Mouse (Mus musculus) thymus, adult 18-20 months (tissue): ENCODE measurements around the gene Zbtb7b.
A peak's percentile ranks its signal among the peaks of the same experiment; 100 is the strongest.

Source experiments
- DNase-seq, 2 experiments: peaks; one replicate each; pipeline ENCODE4 v3.0.0; 2022; ENCODE audit warnings: mixed read lengths in 2 of 2

The Zbtb7b gene

DNA sequence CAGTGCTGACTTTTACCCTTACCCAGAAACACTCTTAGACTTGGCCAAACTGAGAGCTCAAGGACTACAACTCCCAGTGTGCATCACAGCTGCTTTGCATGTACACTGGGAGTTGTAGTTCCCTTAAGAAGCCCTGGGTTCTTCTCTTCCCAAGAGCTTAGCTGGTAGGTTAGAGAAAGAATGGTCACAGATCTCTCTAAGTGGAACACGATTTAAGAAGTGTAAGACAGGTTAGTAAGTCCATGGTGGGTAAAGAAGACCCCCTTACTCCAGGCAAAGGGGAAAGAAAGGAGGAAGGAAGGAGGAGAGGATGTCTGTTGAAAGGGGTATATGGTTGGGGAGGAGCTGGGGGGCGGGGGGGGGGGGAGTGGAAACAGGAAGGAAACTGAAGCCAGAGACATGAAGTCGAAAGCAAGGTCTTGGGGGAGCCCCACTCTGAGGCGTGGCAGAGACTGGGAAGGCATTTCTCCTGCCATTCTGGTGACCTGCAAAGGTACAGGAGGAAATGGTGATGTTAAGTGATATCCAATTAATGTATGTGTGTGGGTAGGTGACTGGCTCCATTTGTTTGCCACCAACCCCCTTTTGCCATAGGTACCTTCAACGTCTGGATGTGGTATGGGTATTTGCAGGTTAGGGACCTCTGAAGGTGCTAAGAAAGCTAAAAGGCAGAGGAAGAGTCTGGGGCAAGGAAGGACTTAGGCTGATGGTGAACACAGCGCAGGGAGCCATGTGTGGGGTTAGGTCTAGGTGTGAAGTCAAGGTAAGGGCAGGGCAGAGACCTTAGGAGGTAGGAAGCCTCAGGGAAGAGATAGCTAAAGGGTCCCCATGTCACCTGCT, 5.5 kb downstream of the Zbtb7b start:
- DNase-seq: peak in 1 of 2 experiments; percentile 52

DNA sequence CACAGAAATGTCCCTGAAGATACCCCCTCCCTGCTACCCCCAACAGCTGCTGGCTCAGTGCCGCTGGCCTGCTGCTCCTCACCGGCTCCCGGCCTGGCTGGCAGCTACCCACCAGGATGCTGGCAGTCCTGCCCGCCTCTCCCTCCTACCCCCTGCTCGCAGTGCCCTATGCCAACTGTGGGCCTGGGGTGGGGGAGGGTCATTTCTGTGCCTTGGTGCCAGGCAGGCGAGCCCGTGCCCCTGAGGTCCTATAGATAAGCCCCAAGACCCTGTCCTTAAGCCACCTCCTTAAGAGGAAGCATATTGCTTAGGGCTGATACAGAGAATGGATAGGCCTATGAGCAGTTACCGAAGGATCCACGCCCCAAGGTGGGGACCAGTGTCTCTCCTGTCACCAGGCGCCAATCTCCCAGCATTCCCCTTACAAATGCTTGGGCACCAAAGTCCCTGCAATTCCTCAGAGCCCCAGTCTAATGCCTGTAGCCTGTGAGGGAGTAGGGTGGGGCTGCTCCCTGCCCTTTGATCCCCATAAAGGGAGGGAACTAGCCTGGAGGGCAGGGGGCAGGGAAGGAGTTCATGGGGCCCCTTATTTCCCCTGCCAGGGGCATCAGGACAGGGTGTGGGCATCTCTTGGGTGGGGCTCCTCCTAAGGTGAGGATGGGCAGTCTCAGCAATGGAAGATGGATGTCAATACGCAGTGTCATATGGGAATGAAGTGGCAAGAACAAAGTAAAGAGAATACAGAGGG, 6.3 kb downstream of the Zbtb7b start:
- peak in 1 of 2 experiments; percentile 30 for DNase-seq

DNA sequence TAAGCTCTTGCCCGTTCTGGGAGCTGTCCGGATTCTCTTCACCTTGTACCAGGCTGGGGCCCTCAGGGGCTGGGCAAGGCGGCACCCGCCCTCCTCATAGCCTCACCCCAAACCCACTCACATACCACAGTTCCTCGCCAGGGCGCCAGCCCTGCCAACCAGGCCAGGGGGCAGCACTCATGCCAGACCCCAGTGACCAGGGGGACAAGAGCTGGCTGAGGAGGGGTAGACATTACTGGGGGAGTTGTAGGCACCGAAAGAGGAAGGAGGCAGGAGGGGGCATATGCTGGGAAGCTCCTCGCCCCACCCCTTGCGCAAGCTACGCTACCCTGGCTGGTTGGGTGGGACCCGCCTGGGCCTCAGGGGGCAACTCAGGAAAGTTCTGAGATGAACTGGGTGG, 6.9 kb downstream of the Zbtb7b start:
- peak in 1 of 2 experiments; percentile 27 for DNase-seq

DNA sequence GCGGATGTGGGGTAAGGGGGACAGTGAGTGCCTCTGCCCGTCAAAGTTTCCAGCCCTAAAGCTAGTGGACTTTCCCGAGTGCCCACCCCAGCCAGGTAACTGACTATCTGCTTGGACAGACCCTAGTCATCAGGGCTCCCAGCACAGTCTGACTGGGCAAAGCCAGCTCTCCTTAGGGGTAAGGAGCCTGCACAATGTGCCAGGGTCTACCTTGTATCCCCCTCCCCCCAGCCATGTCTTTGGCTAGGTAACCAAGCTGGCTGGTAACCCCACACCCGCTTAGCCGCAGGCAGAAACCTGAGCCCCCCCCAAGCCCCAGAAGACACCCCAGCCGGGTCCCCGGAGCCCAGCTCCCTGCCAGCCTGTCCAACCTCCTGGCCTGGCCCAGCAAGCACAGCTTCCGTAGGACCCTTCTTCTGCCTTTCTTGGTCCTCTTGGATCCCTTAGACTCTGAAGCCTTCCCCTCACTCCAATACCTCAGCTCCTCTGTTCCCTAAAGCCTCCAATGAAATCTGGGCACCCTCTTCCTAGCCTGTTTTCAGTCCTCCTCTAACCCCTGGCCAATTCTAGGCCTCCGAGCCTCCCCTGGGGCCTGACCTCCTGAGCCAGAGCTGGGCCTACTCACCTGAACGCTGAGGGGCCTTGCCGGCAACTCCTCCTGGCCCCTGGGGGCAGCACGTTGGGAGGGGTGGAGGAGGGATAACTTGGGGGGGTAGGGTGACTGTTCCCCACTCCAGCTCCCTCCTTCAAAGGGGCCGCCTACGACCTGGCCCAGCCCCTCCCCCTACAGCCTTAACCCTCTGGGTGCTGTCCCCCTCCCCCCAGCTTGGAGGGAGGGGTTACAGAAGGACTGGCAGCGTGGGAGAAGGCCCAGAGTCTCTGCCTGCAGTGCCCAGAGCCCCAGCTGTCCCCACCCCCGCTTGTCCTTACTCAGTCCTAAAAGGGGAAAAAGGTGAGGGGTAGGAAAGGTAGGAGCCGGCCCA, 7.8 kb downstream of the Zbtb7b start:
- peak in 1 of 2 experiments; percentile 48 for DNase-seq

DNA sequence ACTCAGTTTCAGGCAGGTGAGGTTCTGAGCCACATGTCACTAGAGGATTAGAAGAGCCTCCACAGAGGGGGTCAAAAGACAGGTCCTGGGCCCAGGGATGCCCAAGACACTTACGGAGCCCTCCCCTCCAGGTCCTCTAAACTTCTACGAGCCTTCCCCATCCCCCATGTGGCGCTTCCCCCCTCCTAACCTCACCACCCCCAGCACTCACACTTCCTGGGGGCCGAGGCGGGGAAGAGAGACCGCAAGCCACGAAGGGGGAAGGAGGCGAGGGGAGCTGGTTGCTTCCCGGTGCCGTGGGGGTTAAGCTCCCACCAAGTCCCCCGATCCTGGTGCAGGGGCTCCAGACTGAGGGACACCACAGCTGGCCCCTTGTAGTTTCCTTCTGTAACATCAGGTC, 9.1 kb downstream of the Zbtb7b start:
- DNase-seq: peak; percentile 49 to 58

DNA sequence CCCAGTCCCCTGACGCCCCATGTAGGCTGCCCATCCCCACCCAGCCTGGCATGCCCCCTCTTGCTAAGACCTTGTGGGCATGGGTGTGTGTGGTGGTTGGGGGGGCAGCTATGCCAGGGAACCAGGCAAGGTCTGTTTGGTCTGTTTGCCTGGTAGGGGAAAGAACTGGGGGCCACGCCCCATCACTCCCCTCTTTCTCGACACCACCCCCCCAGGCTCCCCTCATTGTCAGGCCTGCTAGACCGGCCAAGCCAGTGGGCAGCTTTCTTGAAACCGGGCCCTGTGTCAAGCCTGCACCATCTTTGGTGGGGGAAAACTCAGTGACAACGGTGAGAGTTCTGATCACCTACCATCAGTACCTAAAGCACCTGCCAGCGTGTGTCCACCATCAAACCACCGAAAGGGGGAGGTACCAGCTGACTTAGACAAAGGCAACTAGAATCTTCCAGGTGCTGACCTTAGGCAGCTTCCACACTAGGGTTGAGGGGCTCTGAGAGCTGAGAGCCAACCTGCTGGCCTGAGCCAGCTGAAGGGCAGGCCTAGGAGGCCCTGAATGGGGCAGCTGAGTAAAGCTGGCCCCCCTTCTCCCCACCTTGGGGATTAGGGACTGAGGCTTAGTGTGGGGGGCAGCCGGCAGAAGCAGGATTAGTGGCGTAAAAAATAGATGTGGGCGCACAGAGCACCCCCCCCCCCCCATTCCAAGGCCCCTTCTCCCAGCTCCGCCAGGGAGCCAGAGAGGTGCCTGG, 10.1 kb downstream of the Zbtb7b start:
- no peak for DNase-seq

DNA sequence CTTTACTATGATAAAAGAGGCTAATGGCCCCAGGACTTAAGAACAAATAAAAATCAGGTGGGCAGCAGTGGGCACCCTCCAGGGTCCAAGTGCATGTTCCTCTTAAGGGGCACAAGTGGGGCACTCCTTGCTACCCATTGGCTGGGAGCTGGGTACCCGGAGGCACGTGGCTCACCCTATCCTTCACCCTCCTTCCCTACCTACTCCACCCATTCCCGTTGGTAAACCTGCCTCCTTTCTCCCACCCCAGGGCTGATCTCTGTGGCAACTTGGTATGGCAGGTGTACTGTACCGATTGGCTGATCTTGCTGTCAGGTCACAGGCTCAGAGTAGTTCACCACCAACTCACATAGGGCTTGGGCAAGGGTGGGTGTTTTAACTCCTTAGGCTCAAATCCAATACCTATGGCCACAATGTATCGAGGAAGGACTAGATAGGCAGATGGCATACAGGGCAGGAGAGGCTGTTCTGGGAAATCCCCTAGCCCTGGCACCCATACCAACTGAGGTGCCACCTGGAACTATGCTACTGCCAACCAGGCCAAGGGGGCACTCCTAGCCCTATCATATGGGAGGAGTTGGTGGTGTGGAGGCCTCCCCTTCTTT, 10.8 kb downstream of the Zbtb7b start:
- DNase-seq: no peak

DNA sequence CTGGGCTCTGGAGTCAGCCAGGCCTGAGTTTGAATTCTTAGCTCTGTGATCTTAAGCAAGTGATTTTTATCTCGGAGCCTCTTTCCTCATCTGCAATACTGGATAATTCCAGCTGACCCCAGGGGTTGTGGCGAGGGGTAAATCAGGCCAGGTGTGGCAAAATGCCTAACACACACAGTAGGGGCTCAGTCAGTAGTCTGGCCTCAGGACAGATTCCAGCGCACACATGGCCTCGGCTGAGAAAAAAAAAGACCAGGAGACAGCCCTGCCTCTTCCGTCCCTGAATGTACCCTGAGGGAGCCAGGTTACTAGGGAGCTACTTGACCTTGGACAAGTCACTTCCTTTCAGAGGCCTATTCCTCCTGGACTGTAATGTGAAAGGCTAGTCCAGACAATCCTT, 11.6 kb downstream of the Zbtb7b start:
- no peak for DNase-seq

DNA sequence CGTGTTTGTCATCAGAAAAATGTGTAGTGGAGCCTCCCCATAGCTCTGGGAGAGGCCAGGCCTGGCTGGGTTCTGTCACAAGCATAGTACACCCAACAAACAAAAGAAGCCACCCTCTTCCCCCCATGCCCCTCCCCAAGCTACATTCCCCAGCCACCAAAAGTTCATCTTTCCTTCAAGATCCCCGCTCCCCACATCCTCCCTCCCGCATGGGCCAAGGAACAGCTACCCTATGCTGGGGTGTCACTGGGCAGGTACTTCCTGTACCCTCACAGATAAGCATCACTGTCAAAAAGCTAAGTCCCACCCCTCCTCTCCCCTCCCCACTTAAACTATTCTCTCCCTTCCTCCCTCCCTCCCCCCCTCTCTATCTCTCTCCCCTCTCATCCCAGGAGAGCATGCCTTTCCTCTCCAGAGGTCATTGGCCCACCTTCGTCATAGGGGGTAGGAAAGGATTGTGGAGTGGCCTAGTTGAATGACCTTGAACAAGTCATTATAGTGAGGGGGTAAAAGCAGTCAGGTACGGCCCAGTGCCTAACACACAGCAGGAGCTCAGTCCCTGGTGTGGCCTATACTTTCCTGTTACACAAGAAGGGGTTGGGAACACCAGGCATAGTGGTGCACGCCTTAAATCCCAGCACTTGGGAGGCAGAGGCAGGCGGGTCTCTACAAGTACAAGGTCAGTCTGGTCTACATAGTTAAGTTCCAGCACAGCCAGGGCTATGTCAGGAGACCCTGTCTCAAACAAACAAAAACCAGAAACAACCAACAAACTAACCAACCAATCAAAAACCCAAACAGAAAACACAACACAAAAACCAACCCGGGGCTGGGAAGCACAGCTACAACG, 12.3 kb downstream of the Zbtb7b start:
- peak in 1 of 2 experiments; percentile 36 for DNase-seq

DNA sequence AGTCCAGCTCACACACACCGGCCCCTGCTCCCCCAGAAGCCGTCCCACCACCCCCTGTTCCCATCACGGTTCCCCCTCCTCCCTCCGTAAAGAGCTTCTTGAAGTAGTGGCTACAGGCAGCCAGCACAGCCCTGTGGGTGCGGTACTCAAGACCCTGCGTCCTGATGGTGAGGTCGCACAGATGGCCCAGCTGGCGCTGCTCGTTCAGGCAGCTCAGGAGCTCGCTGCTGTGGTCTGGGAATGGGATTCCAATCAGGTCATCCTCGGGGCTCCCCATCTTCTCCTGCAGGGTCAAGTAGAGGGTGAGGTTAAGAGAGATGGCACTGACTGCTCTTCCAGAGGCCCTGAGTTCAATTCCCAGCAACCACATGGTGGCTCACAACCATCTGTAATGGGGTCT, 13.3 kb downstream of the Zbtb7b start:
- DNase-seq: no peak

DNA sequence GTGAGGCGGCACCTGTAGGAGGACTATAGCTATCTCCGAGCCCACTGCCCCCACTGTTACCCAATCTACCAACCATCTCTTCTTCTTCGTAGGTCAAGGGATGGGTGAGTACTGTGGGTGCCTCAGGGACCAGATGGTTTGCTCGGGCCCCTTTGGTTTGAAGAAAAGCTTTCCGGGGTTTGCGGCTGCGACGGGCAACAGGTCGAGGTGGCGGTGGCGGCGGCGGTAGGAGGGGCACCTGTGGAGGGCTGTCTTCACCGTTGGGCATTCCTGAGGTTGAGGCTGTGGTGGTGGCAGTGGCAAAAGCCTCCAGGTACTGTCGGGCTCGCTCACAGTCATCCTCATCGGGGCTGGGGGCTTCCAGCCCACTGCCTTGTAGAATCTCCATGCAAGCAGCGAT, 13.9 kb downstream of the Zbtb7b start:
- no peak for DNase-seq

DNA sequence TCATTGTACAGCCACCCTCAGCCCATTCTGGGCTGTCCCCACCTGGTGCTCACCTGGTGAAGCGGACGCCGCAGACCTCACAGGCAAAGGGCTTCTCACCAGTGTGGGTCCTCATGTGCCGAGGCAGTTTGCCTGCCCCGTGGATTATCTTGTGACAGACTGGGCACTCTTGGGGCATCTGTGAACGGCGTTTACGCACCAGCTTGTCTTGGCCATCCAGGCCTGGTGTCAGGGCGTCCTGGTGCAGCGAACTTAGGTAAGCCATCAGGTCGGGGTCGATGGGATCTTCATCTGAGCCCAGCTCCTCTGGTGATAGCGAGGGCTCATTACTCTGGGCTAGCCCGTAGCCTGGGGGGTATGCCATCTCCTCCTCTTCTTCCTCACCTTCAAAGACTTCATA, 14.3 kb downstream of the Zbtb7b start:
- DNase-seq: no peak

DNA sequence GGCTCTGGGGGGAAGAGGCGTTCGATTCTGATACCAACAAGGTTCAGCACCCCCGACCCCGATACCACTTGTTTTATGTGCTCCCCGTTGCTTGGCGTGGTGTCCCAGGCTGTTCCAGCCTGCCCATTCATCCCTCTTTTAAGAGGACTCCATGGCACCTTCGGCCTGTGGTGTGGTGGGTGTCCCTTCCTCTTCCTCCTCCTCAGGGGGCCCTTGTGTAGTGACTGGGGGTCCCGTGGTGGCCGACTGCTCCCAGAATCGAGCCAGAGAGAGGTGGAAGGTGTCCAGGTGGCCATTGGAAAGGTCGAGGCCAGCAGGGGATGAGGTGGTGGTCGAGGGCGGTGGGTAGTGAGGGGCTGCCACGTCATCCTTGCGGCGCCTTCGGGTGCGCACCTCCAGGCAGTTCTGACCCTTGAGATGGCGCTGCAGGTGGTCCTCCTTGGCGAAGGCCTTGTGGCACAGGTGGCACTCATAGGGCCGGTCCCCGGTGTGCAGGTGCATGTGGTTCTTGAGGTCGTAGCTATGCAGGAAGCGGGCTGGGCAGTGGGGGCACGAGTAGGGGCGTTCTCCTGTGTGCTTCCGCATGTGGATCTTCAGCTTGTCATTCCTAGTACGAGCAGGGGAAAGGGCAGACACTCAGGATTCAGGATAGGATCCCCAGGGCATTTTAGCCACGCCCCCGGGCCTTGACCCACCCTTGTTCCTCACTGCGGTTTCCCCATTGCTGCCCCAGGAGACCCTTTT, 15.0 kb downstream of the Zbtb7b start:
- peak in 1 of 2 experiments; percentile 49 for DNase-seq

DNA sequence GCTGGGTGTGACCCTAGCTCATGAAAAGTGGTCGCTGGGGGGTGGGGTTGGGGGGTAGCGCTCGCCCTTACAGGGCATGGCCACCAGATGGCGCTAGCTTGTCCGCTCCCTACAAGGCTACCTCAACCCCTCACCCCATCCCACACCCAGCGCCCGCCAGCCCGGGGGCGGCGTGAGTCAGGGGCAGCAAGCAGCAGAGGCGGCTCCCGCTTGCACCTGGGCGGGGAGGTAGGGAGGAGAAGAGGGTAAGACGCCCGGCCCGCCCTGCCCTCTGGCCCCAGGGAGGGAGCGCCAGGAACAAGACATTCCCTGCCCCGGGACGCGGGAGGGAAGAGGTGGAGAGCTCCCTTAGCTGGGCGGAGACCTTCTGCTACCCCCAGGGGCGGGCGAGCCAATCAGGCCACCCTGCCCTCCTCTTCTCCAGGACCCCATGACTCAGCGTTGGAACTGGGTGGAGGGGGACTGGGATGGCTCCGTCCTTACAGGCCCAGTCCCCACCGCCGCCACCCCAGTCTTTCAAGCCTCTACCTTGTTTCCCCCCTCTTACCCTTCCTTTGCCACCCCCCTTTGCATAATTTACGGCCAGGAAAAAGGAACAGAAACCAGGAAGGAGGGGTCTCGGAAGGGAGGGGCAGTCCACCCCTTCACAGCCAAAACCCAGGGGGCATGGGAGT, 16.0 kb downstream of the Zbtb7b start:
- DNase-seq: peak; percentile 53 to 69

DNA sequence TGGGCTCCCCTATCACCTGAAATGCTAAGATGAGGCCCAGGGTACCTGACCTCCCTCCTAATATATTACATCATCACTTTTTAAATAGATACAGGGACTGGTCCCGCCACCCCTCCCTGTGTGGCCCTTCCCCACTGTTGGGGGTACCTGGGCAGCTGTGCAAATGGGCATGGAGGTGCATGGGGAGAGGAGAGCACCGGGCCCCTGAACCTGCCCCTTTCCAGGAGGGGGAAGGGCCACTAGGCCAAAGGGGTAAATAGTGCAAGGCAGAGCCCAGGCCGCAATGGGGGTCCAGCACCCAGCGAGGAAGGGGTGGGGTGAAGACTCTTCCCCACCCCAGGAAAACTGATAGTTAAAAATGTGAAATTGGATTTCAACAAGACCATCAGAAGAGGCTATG, 16.7 kb downstream of the Zbtb7b start:
- no peak for DNase-seq

DNA sequence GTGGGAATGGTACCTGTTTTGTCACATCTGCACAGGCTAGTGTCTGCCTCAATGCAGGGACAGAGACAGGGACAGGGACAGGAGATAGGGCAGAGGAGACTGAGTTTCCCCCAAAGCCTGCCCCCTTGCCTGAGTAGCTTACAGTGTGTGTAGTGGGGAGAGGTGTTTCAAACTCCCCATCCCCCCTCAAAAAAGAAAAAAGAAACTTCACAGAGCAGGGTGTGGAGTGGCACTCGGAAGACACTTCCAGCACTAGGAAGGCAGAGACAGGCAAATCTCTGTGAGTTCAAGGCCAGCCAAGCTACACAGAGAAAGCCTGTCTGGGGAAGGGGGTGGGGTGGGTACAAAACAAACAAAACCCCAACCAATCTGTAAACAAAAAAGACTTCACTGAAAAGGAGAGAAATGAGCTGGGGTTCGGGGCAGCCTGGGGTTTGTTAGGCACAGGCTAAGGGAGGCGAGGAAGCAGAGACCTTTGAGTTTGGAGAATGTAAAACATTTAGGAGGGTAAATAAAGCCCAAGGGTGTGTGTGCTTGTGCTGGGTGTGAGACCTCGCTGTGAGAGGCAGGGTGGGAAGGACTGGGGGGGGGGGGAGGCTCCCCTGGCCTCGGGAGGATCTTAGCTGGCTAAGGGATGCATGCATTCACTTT, 20.9 kb downstream of the Zbtb7b start:
- no peak for DNase-seq

DNA sequence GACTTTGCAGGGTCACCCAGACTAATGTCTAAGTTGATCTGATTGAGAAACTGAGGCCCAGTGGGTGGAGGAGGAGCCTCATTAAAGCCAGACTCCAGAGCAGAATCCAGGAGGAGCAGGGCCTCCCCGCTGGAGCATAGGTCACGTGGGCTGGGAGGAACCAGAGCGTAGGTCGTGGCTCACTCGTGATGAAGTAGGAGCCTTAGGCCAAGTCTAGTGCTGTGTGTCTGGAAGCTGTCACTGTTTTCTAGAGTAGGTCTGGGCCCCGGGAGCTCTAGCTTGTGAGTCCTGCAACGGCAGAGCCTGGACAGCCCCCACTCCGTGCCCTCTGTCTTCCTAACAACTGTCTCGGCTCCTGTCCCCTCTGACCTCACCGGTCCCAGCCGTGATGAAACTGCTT, 27.2 kb downstream of the Zbtb7b start:
- DNase-seq: no peak

DNA sequence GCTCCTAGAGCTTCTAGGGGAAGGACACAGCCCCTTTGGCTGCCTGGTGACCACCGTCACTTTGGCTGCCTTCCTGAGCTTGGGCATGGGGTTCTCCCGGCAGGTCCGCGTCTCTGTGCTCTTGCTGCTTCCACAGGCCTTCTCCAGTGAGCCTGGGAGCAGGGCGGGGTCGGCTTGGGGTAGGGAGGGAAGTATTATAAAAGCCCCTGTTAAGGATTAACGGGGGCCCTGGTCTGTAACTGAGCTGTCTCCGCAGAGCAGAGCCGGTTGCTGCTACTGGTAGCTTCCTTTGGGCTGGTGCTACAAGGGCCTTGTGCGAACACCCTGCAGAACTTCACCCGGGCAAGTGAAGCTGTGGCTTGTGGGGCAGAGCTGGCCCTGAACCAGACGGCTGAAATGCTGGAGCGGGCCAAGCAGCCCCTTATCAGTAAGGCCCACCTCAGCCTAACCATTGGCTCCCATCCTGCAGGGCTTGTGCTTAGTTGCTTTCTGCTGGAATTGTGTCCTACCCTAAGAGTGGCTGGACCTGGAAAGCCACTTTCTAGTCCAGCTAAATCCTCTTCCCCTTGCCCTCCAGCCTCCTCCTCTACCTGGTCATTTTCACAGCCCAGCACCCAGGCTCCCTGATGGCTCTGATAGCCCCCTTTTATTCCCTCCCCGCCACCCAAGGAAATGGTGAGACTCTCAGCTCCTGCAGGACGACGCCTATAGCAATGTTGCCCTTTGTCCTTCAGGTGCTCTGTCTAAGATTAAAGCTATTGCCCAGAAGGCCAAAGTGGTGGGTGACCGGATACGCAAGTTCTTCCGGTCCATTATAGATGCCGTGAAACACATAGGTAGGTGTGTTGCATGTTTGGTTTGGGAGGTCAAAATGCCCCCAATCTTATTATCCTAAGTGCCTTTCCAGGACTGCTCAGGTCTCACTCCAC, 28.8 kb downstream of the Zbtb7b start:
- DNase-seq: no peak
